Mouse (Mus musculus) liver, embryonic 14.5 days (tissue): Measurements from ENCODE around the gene Zfp704. TPM values are rescaled to one million over a fixed set of nuclear protein-coding genes. Genes with fewer than 3 reads are reported as not detected.

Source experiments
- ATAC-seq: fragments of 200-750 bp; cut with Nextera tagmentation; 2 replicates; pipeline ENCODE4 v1.8.0; 2017; ENCODE audit warnings: moderate number of reproducible peaks, mild to moderate bottlenecking, moderate library complexity; ENCODE audit not compliant: insufficient read depth
- DNase-seq, 3 experiments: peaks; one replicate each; pipeline ENCODE4 v3.0.0-alpha.2; 2012 to 2013; ENCODE audit warnings: low read depth in 3 of 3, low spot score in 3 of 3
- H3K27ac ChIP-seq: fragments of 300-500 bp; sonication (generic); 2 replicates; pipeline ENCODE4 v1.5.1; 2014; ENCODE audit warnings: moderate library complexity, mild to moderate bottlenecking, control low read depth, inconsistent platforms
- H3K27me3 ChIP-seq: fragments of 300-500 bp; sonication (generic); 2 replicates; pipeline ENCODE4 v1.6.1; 2014; ENCODE audit warnings: mild to moderate bottlenecking, low read length, moderate library complexity; ENCODE audit not compliant: control insufficient read depth, insufficient read depth
- H3K36me3 ChIP-seq: fragments of 300-500 bp; sonication (generic); replicated peaks from 2 replicates; pipeline ENCODE4 v1.6.1; 2014; ENCODE audit warnings: low read depth; ENCODE audit not compliant: control insufficient read depth, insufficient read depth
- H3K4me1 ChIP-seq, 2 experiments: fragments of 200-500 bp in 1 of 2; fragments of 300-500 bp in 1 of 2; sonication (generic) in 1 of 2; replicated peaks; 2 replicates each; pipeline ENCODE4 v1.6.1; 2012 to 2014; ENCODE audit warnings: antibody characterized with exemption in 1 of 2, inconsistent platforms in 1 of 2, low read length in 1 of 2; ENCODE audit not compliant: control insufficient read depth in 2 of 2, insufficient read depth in 2 of 2
- H3K4me2 ChIP-seq: fragments of 300-500 bp; sonication (generic); 2 replicates; pipeline ENCODE4 v1.6.1; 2014; ENCODE audit warnings: low read depth, mild to moderate bottlenecking, control low read depth, moderate library complexity
- H3K4me3 ChIP-seq, 2 experiments: fragments of 200-500 bp in 1 of 2; fragments of 300-500 bp in 1 of 2; sonication (generic) in 1 of 2; 2 replicates each; pipeline ENCODE4 v1.5.1; 2012 to 2014; ENCODE audit warnings: low read depth in 2 of 2, low read length in 2 of 2, mild to moderate bottlenecking in 2 of 2, control low read depth in 1 of 2, inconsistent platforms in 1 of 2, moderate library complexity in 1 of 2; ENCODE audit not compliant: insufficient read depth in 1 of 2
- H3K9ac ChIP-seq: fragments of 300-500 bp; sonication (generic); replicated peaks from 2 replicates; pipeline ENCODE4 v1.6.1; 2014; ENCODE audit warnings: mild to moderate bottlenecking, control low read depth, moderate library complexity
- H3K9me3 ChIP-seq: fragments of 300-500 bp; sonication (generic); 2 replicates; pipeline ENCODE4 v1.6.1; 2016; ENCODE audit warnings: low read length, mixed read lengths; ENCODE audit not compliant: control insufficient read depth
- CTCF ChIP-seq: IDR thresholded peaks from 2 replicates; pipeline ENCODE4 v1.5.1; 2016; ENCODE audit warnings: antibody characterized with exemption, low read depth, control low read depth
- EP300 ChIP-seq: IDR thresholded peaks from 2 replicates; pipeline ENCODE4 v1.6.1; 2016; ENCODE audit warnings: antibody characterized with exemption, low read depth
- WGBS: fragments of 180-500 bp; shearing (Covaris S2); extraction: QIAGEN DNeasy Blood & Tissue Kit; methylation state at CpG from one replicate; pipeline ENCODE4 v1.1.7; 2014; ENCODE audit not compliant: insufficient replicate concordance; 5-methylcytosine and 5-hydroxymethylcytosine counted together
- polyA plus RNA-seq, 2 experiments: library from polyadenylated mRNA; depleted of rRNA in 1 of 2; stranded (reverse) in 1 of 2; unstranded in 1 of 2; fragments of >200 nt; fragmentation: Nextera tagmentation in 1 of 2; extraction: Ambion mirVana in 1 of 2; gene quantifications; 2 replicates each; pipeline versions ENCODE4 v1.2.1 to v1.2.3; 2012 to 2014

Zfp704 gene
- polyA plus RNA-seq, 2 experiments: 0.94 to 1.1 TPM

DNA sequence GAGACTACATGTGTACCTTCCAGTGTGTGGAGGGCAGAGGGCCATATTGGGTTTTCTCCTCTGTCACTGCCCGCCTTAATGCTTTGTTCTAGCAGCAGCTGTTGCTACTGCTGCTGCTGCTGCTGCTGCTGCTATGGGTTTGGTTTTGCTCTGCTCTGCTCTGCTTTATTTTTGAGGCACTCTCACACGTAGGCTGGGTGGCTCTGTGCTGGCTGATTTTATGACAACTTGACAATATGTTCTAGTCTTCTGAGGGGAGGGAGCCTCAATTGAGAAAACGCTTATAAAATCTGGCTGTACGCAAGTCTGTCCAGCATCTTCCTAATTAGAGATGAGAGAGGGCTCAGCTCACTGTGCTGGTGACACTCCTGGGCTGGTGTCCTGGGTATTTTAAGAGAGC, 66.4 kb downstream of the Zfp704 start:
- Histone ChIP-seq H3K4me3 (no peak overlapping the region), H3K4me1 (peaks cover 7 to 16% of the 10 kb centered on the region in 2 experiments)
- WGBS: 72% methylated on average over 4 of the region's 4 CpGs

DNA sequence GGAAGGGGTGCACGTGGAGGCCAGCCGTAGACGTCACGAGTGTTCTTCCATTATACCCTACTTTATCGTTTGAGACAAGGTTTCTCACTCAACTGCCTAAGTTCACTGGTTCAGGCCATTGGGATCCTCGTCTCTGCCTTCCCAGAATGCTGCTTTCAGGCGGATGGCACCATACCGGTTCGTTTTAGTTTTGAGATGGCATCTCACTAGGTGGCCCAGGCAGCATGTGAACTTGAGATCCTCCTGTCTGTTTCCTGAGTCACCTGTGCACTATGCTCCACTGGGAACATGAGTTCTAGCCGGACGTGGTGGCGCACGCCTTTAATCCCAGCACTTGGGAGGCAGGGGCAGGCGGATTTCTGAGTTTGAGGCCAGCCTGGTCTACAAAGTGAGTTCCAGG, 68.3 kb downstream of the Zfp704 start:
- WGBS: 80% methylated on average over 14 of the region's 14 CpGs
- Histone ChIP-seq H3K4me3 (no peak overlapping the region), H3K4me2 (no peak overlapping the region), H3K9me3 (no peaks in the 10 kb centered on the region), H3K27ac (no peak overlapping the region), H3K9ac (no peak overlapping the region), H3K27me3 (no peaks in the 10 kb centered on the region), H3K4me1 (peaks cover 0 to 2% of the 10 kb centered on the region in 2 experiments; a peak in 2 of 4 replicates), H3K36me3 (no peaks in the 10 kb centered on the region)
- TF ChIP-seq CTCF: no peak
- no peak for TF ChIP-seq EP300
- no peak for DNase-seq
- ATAC-seq: no peak

More for the DNA sequence above, 66.4 kb downstream of the Zfp704 start:
- DNase-seq: no peak
- H3K27ac ChIP-seq: no peak overlapping the region
- no peak overlapping the region for H3K9ac ChIP-seq
- no peak for ATAC-seq
- H3K36me3 ChIP-seq: no peaks in the 10 kb centered on the region
- H3K27me3 ChIP-seq: no peaks in the 10 kb centered on the region
- H3K4me2 ChIP-seq: no peak overlapping the region
- H3K9me3 ChIP-seq: no peaks in the 10 kb centered on the region
- no peak for TF ChIP-seq CTCF

DNA sequence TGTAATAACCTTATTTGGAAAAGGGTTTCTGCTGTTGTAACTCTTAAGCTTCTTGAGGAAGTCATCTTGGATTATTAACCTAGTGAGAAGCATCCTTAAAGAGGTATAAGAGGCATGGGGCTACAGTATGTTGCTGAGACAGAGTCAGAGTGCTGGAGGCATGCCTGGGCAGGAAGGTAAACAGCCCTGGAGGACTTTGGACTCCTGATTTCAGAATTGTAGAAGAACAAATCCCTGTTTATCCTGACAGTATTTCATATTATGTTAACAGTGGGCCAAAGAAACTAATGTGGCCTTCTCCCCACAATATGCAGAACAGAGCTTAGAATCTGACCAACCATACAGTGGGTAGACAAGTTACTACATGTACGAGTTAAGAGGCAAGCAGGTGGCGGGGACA, 71.4 kb downstream of the Zfp704 start:
- Histone ChIP-seq H3K4me3 (no peak overlapping the region), H3K9ac (no peak overlapping the region), H3K9me3 (no peaks in the 10 kb centered on the region), H3K27me3 (no peaks in the 10 kb centered on the region), H3K27ac (no peak overlapping the region), H3K4me2 (no peak overlapping the region), H3K36me3 (no peaks in the 10 kb centered on the region), H3K4me1 (no peaks in the 10 kb centered on the region; a peak in 1 of 4 replicates)
- TF ChIP-seq EP300: no peak
- no peak for TF ChIP-seq CTCF
- WGBS: 66% methylated on average over 2 of the region's 2 CpGs
- ATAC-seq: no peak
- no peak for DNase-seq

DNA sequence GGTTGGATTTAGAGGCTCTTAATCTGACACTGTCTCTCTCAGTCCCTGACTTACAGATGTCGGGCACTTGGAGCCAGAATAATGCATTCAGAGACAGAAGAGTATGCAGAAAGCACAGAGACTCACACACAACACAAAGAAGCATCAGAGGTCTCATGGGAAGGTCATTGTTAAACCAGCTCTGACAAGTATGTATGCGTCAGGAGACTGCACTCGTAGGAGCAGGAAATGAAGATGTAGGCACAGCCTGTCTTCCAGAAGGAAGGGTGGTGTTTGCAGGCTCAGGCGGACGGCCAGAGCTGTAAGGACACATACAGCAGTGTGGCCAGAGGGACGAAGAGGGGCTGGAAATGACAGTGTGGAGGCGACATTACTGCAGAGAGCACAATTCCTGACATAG, 72.0 kb downstream of the Zfp704 start:
- Histone ChIP-seq H3K9me3 (no peaks in the 10 kb centered on the region), H3K36me3 (no peaks in the 10 kb centered on the region), H3K27ac (no peak overlapping the region), H3K4me1 (no peaks in the 10 kb centered on the region; a peak in 1 of 4 replicates), H3K4me3 (no peak overlapping the region), H3K4me2 (no peak overlapping the region), H3K27me3 (no peaks in the 10 kb centered on the region), H3K9ac (no peak overlapping the region)
- no peak for DNase-seq
- 72% methylated on average over 7 of the region's 7 CpGs for WGBS
- no peak for TF ChIP-seq CTCF
- TF ChIP-seq EP300: no peak
- no peak for ATAC-seq

DNA sequence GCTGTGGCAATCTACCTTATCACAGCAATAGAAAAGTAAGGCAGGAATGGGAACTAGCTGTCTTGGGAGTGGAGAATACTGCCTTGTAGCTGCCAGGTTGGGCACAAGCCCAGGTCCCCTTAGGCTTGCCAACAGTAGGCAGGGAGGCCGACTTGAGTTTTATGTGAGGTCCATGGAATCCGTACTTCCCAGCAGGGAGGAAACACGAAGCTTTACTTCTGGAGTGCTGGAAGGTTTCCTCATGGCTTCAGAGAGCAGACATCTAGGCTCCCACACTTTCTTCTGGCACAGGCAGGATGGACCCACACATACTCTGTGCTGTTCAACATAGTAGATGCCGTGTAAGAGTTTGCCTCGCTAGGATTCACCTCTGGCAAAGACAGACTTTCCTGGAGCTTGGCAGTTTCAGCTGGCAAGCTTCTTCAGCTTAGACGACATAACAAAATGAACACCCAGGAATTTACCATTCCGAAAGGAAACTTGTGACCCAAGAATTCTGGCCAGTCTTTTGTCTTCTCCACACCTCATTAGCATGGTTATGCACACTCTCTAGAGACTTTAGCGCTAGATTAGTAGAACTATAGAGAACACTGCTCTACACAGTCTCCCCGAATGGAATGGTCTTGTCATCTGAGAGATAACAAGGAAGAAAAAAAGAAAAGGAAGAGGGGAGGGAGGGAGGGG, 79.6 kb downstream of the Zfp704 start:
- H3K4me3 ChIP-seq: no peak overlapping the region
- no peak overlapping the region for H3K4me2 ChIP-seq
- no peak overlapping the region for H3K27ac ChIP-seq
- ATAC-seq (no peak), DNase-seq (no peak)
- H3K9ac ChIP-seq: no peak overlapping the region
- WGBS: 69% methylated on average over 9 of the region's 9 CpGs
- TF ChIP-seq CTCF (no peak), EP300 (no peak)
- H3K36me3 ChIP-seq: no peaks in the 10 kb centered on the region
- H3K9me3 ChIP-seq: no peaks in the 10 kb centered on the region
- H3K27me3 ChIP-seq: no peaks in the 10 kb centered on the region
- H3K4me1 ChIP-seq: no peaks in the 10 kb centered on the region
